Mouse (Mus musculus): ENCODE results near the gene Adam17. TPM values are rescaled to one million over a fixed set of nuclear protein-coding genes. Genes with fewer than 3 reads are reported as not detected.

Gene Adam17
- polyA plus RNA-seq, 1 experiment from 2014 or later: 28.7 TPM

Other genes starting within 250 kb of the Adam17 start
- gene Cpsf3, start 88.2 kb downstream of the Adam17 start, polyA plus RNA-seq (2014; fragmentation: Nextera tagmentation; extraction: Ambion mirVana): 80.7 and 88.5 TPM in 2 replicates
- 36.6 and 41.6 TPM in 2 replicates for gene Itgb1bp1, start 87.3 kb downstream of the Adam17 start, polyA plus RNA-seq (2014; fragmentation: Nextera tagmentation; extraction: Ambion mirVana)
- gene Iah1, start 57.2 kb downstream of the Adam17 start, polyA plus RNA-seq (2014; fragmentation: Nextera tagmentation; extraction: Ambion mirVana): 42.9 and 50.2 TPM in 2 replicates
- 608 and 623 TPM in 2 replicates for gene Ywhaq, start 44.0 kb upstream of the Adam17 start, polyA plus RNA-seq (2014; fragmentation: Nextera tagmentation; extraction: Ambion mirVana)

All from heart, embryonic 11.5 days (tissue).